10 mouse cellular contexts compared by ENCODE assay signal in genomic region chr4:43563601-43563875, GRCm38 (mm10). TPM values are rescaled to one million over a fixed set of nuclear protein-coding genes. Genes with fewer than 3 reads are reported as not detected.
DNase-seq lines count a peak whose midpoint lies in the region; ATAC-seq and TF ChIP-seq lines count a peak whose summit lies in the region.
"Had no signal": no experiment of that assay in that cellular context is flagged by ENCODE, and none has a peak within 500 bp of the region (broad histone marks: within the 10 kb centered on the region; RNA-seq: fewer than 3 reads in every experiment).

No protein-coding gene starts in this region.

- peaks cover 43% of the 10 kb centered on the region for H3K36me3 ChIP-seq in heart, postnatal 0 days (replicated peaks; ENCODE audit: control insufficient read depth, insufficient read depth, low read length)
- peaks cover 39% of the 10 kb centered on the region for H3K36me3 ChIP-seq in hindbrain, embryonic 16.5 days (ENCODE audit: control insufficient read depth, insufficient read depth, low read length)
- H3K36me3 ChIP-seq in midbrain, embryonic 14.5 days (ENCODE audit: control insufficient read depth, insufficient read depth, low read length), result peaks cover 57% of the 10 kb centered on the region

- H3K27me3 ChIP-seq in heart, postnatal 0 days (ENCODE audit: control insufficient read depth, insufficient read depth, low read length), result no peaks in the 10 kb centered on the region
- H3K27me3 ChIP-seq in hindbrain, embryonic 16.5 days (replicated peaks; ENCODE audit: control insufficient read depth, insufficient read depth, low read length), result no peaks in the 10 kb centered on the region
- no peaks in the 10 kb centered on the region for H3K27me3 ChIP-seq in midbrain, embryonic 14.5 days (ENCODE audit: control insufficient read depth, insufficient read depth, low read length)

- no peak overlapping the region for H3K27ac ChIP-seq in heart, postnatal 0 days (ENCODE audit: low read depth)
- no peak overlapping the region for H3K27ac ChIP-seq in hindbrain, embryonic 16.5 days (ENCODE audit: low read depth, low read length)
- H3K27ac ChIP-seq in midbrain, embryonic 14.5 days (replicated peaks; ENCODE audit: low read depth, low read length), result no peak overlapping the region

- no peak for TF ChIP-seq CTCF in heart, postnatal 0 days (IDR thresholded peaks at IDR 0.05; ENCODE audit: low read depth)

- H3K4me1 ChIP-seq in heart, postnatal 0 days (ENCODE audit: control insufficient read depth, insufficient read depth), result peaks cover 37% of the 10 kb centered on the region
- H3K4me1 ChIP-seq in hindbrain, embryonic 16.5 days (ENCODE audit: control insufficient read depth, insufficient read depth, low read depth, low read length), result peaks cover 31% of the 10 kb centered on the region
- H3K4me1 ChIP-seq in midbrain, embryonic 14.5 days (ENCODE audit: control insufficient read depth, insufficient read depth, low read length), result peaks cover 32% of the 10 kb centered on the region

- no peak for ATAC-seq in heart, postnatal 0 days (ENCODE audit: insufficient read depth, low read depth)
- ATAC-seq in hindbrain, embryonic 16.5 days, result no peak
- no peak for ATAC-seq in midbrain, embryonic 14.5 days (ENCODE audit: low FRiP score, low TSS enrichment)

- no peaks in the 10 kb centered on the region for H3K9me3 ChIP-seq in heart, postnatal 0 days (replicated peaks; ENCODE audit: control insufficient read depth, low read length)
- no peaks in the 10 kb centered on the region for H3K9me3 ChIP-seq in hindbrain, embryonic 16.5 days (ENCODE audit: control insufficient read depth, low read length)
- H3K9me3 ChIP-seq in midbrain, embryonic 14.5 days (ENCODE audit: control insufficient read depth, low read length), result no peaks in the 10 kb centered on the region

- H3K4me3 ChIP-seq in heart, postnatal 0 days (ENCODE audit: low read depth, low read length), result peak overlapping the region; percentile 87
- H3K4me3 ChIP-seq in hindbrain, embryonic 16.5 days (ENCODE audit: low read length), result peak overlapping the region; percentile 72
- H3K4me3 ChIP-seq in midbrain, embryonic 14.5 days (replicated peaks; ENCODE audit: low read depth, low read length), result peak overlapping the region; percentile 95; the same call in 1 of the 2 replicates

- 28% methylated on average over 4 of the region's 4 CpGs for WGBS in heart, postnatal 0 days
- 85% methylated on average over 4 of the region's 4 CpGs for WGBS in hindbrain, embryonic 16.5 days
- WGBS in midbrain, embryonic 14.5 days, result 82% methylated on average over 4 of the region's 4 CpGs

- no peak for TF ChIP-seq EP300 in heart, postnatal 0 days (IDR thresholded peaks at IDR 0.05; ENCODE audit: low read depth)

- DNase-seq in heart, postnatal 0 days (ENCODE audit: low spot score), result no peak
- no peak for DNase-seq in heart, postnatal 25 days (ENCODE audit: low spot score)
- DNase-seq in c-Kit-positive CD71-positive TER-119-positive erythroid progenitor cells, embryonic 14.5 days (ENCODE audit: low spot score), result peak; percentile 22
- no peak for DNase-seq in midbrain, embryonic 14.5 days
- DNase-seq in right cerebral cortex, postnatal 25 days, result no peak
- DNase-seq in ovary, postnatal 14 days (ENCODE audit: low spot score), result no peak
- DNase-seq in right cerebral cortex, adult 2 months (ENCODE audit: low spot score in 2 of 2), result no peak
- DNase-seq: thymus, postnatal 36 days had no signal

- intact Hi-C loops in heart, postnatal 25 days (cut with DNase I), result loop anchor here (1.0 kb wide), 1 partner anchor 13 kb away; no protein-coding TSS in a partner anchor

- peak overlapping the region; percentile 93; the same call in 1 of the 2 replicates for H3K9ac ChIP-seq in heart, postnatal 0 days (replicated peaks; ENCODE audit: low read depth, low read length)
- H3K9ac ChIP-seq in hindbrain, embryonic 16.5 days (ENCODE audit: low read depth, low read length), result peak overlapping the region; percentile 96
- peak overlapping the region; percentile 90 for H3K9ac ChIP-seq in midbrain, embryonic 14.5 days (replicated peaks; ENCODE audit: low read length)

- H3K4me2 ChIP-seq in heart, postnatal 0 days (ENCODE audit: low read depth, low read length), result peak overlapping the region; percentile 81
- peak overlapping the region; percentile 95 for H3K4me2 ChIP-seq in hindbrain, embryonic 16.5 days (ENCODE audit: low read length)
- peak overlapping the region; percentile 91 for H3K4me2 ChIP-seq in midbrain, embryonic 14.5 days (ENCODE audit: low read length)

RNA-seq across cellular contexts. Expression of gene Tln1, which starts 1.0 kb away (rescaled TPM):
- total RNA-seq in heart, postnatal 0 days (2014; rRNA removed; ENCODE audit: low replicate concordance), result 141 and 185 TPM in 2 replicates
- 67.1 and 77.2 TPM in 2 replicates for polyA plus RNA-seq in heart, postnatal 0 days (2015; fragmentation: Nextera tagmentation; extraction: Ambion mirVana)
- total RNA-seq in heart, postnatal 25 days (2021), result 100 to 1,000 TPM; 115 to 124 TPM
- polyA plus RNA-seq in hindbrain, embryonic 16.5 days (2015; fragmentation: Nextera tagmentation; extraction: Ambion mirVana), result 56.2 and 61.1 TPM in 2 replicates
- 60.3 and 65.5 TPM in 2 replicates for polyA plus RNA-seq in midbrain, embryonic 14.5 days (2014; fragmentation: Nextera tagmentation; extraction: Ambion mirVana)

RNA-seq across cellular contexts. Expression of gene Creb3, which starts 1.4 kb away (rescaled TPM):
- total RNA-seq in heart, postnatal 0 days (2014; rRNA removed; ENCODE audit: low replicate concordance), result 30.1 and 46.3 TPM in 2 replicates
- polyA plus RNA-seq in heart, postnatal 0 days (2015; fragmentation: Nextera tagmentation; extraction: Ambion mirVana), result 49.1 and 53.4 TPM in 2 replicates
- total RNA-seq in heart, postnatal 25 days (2021), result 10 to 100 TPM; 45.8 to 48.3 TPM
- 90.8 and 94.1 TPM in 2 replicates for polyA plus RNA-seq in hindbrain, embryonic 16.5 days (2015; fragmentation: Nextera tagmentation; extraction: Ambion mirVana)
- 80.9 and 82.8 TPM in 2 replicates for polyA plus RNA-seq in midbrain, embryonic 14.5 days (2014; fragmentation: Nextera tagmentation; extraction: Ambion mirVana)

RNA-seq across cellular contexts. Expression of gene Rgp1, which starts 15.0 kb away (rescaled TPM):
- total RNA-seq in heart, postnatal 0 days (2014; rRNA removed; ENCODE audit: low replicate concordance), result 12.4 and 21.1 TPM in 2 replicates
- 10.8 and 10.9 TPM in 2 replicates for polyA plus RNA-seq in heart, postnatal 0 days (2015; fragmentation: Nextera tagmentation; extraction: Ambion mirVana)
- 10 to 100 TPM; 29.5 to 36.7 TPM for total RNA-seq in heart, postnatal 25 days (2021)
- 17.8 and 23.5 TPM in 2 replicates for polyA plus RNA-seq in hindbrain, embryonic 16.5 days (2015; fragmentation: Nextera tagmentation; extraction: Ambion mirVana)
- 27.2 and 28.5 TPM in 2 replicates for polyA plus RNA-seq in midbrain, embryonic 14.5 days (2014; fragmentation: Nextera tagmentation; extraction: Ambion mirVana)

RNA-seq across cellular contexts. Expression of gene Gba2, which starts 15.1 kb away (rescaled TPM):
- total RNA-seq in heart, postnatal 0 days (2014; rRNA removed; ENCODE audit: low replicate concordance), result 11.0 and 16.7 TPM in 2 replicates
- polyA plus RNA-seq in heart, postnatal 0 days (2015; fragmentation: Nextera tagmentation; extraction: Ambion mirVana), result 14.0 TPM in 2 replicates
- 10 to 100 TPM; 13.5 to 14.3 TPM for total RNA-seq in heart, postnatal 25 days (2021)
- 54.0 and 59.3 TPM in 2 replicates for polyA plus RNA-seq in hindbrain, embryonic 16.5 days (2015; fragmentation: Nextera tagmentation; extraction: Ambion mirVana)
- 50.5 and 53.4 TPM in 2 replicates for polyA plus RNA-seq in midbrain, embryonic 14.5 days (2014; fragmentation: Nextera tagmentation; extraction: Ambion mirVana)

RNA-seq across cellular contexts. Expression of gene Msmp, which starts 20.8 kb away (rescaled TPM):
- total RNA-seq in heart, postnatal 0 days (2014; rRNA removed; ENCODE audit: low replicate concordance), result not detected in 2 replicates
- polyA plus RNA-seq in heart, postnatal 0 days (2015; fragmentation: Nextera tagmentation; extraction: Ambion mirVana), result 1.2 TPM in 1 of 2 replicates, not detected in the other
- total RNA-seq in heart, postnatal 25 days (2021), result under 1 TPM in 1 of 2 experiments, not detected in 1; 0.60 TPM
- polyA plus RNA-seq in hindbrain, embryonic 16.5 days (2015; fragmentation: Nextera tagmentation; extraction: Ambion mirVana), result 0.71 and 0.94 TPM in 2 replicates
- polyA plus RNA-seq in midbrain, embryonic 14.5 days (2014; fragmentation: Nextera tagmentation; extraction: Ambion mirVana), result 2.1 TPM in 2 replicates
- total RNA-seq: common myeloid progenitor, adult 5-6 weeks had no signal
